Mouse (Mus musculus): Measurements from ENCODE around the gene Vill.

The Vill gene

DNA sequence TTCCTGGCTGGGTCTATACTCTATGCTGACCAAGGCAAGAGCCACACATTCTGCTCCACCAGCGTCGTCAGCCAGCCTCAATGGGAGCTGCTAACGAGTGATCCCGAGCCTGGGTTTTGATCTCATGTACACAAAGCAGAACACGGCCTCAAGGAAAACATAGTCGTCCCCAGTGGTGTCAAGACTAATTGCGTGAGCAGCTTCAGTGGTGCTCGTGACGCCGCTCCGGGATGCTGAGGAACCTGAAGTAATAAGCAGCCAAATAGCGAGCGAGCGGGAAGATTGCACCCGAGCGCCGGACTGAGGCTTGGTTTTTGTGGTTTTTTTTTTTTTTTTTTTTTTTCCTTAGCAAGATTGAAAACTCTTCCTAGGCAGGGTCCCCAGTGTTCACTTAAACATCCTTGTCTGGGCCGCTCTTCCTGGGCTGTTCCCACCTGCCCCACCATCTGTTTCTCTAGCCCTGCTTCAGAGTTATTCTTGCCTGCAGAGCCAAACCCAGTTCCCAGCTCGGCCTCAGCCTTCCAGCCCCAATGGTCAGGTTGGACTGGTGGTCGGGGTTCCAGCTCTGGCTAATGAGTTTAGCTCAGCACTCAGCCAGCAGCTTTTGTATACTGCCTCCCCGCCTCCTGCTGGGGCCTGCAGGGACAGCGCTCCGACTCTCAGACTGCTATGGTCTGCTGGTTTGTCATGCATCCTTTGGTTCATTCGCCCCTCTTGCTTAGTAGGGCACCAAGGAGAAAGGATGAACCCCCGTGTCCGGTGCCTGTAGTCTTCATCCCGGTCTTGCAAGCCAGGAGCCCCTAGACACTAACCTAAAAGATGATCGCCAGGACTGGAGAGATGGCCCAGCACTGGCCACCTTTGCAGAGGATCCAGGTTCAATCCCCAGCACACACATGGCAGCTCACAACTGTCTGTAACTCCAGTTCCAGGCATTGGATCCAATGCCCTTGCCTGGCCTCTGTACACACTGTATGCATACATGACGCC is 17.6 kb upstream of the Vill start:
- DNase-seq, result peak; percentile 27 to 34

DNA sequence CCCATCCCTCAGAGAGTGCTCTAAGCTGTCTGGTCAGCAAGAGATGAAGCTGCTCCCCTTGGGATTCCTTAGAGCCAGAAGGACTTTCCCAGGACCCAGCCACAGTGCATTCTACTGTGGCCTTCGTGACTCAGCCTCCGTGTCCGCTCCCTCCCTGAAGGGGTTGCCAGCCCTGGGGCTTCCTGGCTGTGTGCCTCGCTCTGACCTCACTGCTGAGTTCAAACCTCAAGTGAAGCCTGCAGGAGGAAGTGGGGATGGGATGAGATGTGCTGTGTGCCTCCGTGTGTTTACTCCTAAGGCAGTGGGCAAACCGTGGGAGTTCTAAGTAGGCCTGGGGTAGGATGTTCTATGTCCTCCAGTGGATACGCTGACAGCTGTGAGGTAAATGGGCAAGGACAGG is 16.7 kb upstream of the Vill start:
- DNase-seq, result peak; percentile 54 to 68

DNA sequence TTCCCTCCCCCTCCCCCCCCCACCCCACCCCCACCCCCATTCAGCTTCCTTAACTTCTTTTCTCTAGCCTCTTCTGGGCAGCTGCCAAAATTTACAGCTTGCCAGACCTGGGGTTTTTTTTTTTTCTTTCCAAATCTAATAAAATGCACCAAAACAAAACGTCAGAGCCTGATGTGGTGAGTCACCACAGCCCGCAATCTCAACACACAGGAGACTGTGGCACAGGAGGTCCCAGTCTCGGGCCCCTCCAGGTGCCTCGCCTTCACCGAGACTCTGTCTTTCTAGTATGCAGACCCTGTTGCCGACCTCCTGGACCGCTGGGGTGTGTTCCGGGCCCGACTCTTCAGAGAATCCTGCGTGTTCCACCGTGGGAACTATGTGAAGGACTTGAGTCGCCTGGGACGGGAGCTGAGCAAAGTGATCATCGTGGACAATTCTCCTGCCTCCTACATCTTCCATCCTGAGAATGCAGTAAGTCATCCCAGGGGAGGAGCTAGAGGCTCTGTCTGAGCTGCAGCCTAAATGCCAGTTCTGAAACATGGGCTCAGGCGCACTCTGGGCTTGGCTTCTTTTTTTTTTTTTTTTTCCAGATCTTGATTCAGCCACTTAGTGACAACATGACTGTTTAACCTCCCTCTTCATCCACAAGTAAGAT is 15.4 kb upstream of the Vill start:
- DNase-seq, result no peak

DNA sequence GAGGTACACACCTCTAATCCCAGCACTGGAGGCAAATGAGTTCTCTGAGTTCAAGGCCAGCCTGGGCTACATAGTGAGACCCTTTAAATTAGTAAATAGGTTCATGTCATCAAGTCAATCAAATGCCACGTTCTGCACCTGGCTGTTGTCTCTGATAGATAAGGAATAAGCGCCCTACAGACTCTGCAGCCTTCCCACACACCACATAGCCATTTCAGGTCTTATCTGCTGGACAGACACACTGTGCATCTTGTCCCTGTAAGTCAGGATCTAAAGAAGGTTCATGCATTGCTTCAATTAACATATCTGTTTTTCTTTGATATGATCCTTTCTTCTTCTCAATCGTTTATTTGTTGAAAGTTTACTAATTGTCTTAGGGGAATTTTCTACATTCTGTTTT is 14.0 kb upstream of the Vill start:
- no peak for DNase-seq

DNA sequence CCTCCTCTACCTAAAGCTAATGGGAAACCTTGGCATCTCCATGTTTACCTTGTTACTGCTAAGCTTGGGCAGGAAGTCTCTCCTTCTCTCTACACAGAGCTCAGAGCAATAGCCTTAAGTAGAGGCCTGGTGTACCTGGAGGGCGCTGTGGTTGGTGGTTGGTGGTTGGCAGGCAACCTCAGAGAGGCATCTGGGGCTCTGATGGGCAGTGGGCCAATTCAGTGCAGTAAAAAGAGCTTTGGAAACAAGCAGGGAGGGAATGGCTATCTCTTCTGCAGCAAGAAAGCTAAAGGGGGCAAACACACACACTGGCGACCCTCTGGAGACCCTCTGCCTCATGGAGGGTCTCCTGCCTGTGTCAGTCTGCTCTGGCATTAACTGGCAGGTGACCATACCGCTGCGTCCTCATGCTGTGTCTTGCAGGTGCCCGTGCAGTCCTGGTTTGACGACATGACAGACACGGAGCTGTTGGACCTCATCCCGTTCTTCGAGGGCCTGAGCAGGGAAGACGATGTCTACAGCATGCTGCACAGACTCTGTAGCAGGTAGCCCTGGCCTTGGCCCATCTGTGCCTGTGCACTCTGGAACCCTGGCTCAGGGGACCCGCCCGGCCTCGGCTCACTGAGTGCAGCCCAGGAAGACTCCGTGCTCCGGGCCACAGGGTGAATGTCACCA is 12.3 kb upstream of the Vill start:
- peak; percentile 49 to 67 for DNase-seq

DNA sequence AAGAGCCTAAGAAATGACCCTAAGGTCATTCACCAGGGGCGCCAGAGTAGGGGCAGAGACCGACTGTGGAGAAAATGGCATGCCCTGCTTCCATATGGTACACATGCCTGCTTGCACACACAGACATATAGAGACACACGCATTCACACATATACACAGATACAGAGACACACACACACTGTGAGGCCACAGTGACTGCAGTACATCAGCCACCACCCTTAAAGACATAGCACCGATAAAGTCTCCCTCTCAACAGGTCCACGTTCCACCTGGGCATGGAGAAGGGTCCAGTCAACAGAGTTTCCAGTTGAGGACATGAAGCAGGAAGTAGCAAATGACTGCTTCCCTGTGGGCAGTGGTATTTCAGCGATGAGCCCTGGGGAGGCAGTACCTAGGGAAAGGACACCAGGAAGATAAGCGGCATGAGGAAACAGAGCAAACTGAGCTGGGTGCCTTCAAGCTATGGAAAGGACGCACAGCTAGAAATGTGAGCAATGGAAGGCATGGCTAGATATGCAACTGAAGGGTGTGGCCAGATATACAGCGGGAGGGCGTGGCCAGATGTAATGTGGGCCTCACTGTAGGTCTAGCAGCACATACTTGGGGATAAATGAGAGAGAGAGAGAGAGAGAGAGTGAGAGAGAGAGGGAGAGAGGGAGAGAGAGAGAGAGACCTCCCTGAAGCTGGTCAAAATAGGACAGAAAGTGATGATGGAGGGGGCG is 4.2 kb upstream of the Vill start:
- no peak for DNase-seq

DNA sequence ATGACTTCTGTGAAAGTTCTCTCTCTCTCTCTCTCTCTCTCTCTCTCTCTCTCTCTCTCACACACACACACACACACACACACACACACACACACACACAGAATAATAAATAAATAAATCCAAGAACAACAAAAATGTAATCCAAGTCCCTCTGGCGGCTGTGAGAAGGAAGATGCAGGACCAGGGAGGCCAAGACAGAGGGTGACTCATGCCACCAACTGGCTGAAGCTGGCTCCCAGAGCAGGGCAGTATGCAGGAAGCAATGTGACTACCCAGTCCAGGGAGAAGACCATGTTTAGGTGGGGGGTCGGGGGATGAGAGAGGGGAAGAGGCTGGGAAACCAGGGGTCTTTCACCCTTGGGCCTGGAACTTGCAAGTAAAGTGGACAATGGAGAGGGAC is 1.4 kb upstream of the Vill start:
- no peak for DNase-seq

DNA sequence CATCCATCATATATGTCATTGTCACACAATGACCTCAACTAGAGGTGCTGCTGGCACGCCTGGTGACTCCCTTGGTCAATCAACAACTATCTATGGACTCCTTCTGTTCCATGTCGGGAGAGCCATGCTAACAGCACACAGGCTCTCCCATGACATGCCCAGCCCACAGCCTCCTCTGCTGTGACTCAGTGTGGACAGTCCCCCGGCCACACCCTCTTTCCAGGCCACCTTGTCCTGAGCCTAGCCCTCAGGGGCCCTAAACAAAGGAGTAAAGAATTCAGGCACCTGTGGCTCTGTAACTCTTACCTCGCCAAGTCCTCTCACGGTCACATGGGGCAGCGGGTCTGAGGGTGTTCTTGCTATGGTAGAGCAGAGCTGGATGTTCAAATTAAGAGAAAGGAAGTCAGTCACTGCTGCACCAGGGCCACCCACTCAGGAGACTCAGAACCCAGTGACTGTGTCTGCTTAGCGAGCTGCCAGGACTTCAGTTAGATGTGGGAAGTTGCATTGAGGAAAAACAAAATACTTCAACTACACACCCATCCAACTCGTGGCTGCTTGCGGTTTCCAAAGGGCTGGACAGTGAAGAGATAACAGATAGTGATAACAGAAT is 1.5 kb downstream of the Vill start:
- DNase-seq, result no peak

DNA sequence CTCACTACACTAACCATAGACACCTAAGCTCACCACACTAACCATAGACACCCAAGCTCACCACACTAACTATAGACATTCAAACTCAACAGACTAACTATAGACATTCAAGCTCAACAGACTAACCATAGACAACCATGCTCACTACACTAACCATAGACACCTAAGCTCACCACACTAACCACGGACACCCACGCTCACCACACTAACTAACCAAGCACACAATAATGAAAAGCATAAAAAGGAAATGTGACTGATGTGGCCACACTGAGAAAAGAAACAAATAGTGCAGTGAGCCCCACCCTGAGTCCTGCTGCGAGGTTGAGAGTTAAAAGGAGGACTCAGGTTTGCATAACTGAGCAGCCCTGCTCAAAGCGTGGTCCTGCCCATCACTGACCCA is 2.8 kb downstream of the Vill start:
- DNase-seq, result no peak

DNA sequence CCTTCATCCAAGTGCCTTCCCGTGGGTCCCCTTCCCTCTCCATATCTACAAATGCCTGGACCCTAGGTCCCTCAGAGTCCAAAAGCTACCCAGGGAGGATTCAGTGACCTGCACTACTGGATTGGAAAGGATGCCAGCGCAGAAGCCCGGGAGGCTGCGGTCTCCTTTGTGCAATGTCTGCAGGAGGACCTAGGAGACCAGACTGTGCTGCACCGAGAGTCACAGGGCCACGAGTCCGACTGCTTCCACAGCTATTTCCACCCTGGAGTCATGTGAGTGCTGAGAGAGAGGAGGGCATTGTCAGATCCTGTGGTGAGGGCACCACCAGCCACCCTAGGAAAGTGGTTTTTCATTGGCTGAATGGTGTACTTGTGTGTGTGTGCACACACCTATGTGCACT is 5.7 kb downstream of the Vill start:
- no peak for DNase-seq

DNA sequence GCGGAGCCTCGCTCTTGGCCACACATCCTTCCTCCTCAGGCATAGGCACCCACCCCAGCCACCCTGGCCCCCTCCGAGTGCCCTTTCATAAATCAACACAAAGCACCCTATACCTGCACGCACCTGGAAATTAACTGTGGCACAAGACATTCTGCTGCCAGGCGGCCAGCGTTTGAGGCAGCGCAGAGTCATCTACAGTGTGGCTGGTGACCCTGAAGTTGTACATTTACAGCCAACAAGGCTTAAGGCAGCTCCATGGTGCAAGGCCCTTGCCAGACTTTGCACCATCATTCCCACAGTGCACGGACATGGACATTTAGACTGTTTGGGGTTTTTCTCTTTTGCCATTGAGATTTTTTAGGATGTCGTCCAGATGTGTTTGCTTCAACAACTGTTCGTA is 8.1 kb downstream of the Vill start:
- no peak for DNase-seq

DNA sequence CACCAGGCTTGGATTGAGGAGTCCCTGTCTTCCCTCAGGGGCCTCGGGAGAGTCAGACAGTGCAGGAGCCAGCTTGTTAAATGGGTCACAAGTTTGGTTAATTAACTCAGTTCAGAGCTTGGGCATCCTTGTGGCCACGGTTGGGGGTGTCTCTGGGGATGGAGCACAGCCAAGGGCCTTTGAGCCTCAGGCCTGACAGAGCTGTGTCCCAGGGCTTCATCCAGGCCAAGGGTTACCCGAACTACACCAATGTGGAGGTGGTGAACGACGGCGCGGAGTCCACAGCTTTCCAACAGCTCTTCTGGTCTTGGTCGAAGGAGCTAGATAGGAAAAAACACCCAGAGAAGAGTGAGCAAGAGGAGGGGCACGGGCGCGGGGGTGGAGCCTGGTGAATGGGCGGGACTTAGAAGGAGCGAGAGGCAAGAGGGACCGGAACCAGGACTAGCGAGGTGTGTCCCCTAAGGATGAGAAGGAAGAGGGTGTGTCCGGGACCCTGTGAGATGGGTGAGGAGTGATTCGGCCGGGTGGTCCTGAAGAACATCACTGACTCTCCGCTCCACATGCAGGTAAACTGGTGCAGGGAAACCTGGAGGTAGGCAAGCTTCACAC is 10.6 kb downstream of the Vill start:
- DNase-seq, result no peak

DNA sequence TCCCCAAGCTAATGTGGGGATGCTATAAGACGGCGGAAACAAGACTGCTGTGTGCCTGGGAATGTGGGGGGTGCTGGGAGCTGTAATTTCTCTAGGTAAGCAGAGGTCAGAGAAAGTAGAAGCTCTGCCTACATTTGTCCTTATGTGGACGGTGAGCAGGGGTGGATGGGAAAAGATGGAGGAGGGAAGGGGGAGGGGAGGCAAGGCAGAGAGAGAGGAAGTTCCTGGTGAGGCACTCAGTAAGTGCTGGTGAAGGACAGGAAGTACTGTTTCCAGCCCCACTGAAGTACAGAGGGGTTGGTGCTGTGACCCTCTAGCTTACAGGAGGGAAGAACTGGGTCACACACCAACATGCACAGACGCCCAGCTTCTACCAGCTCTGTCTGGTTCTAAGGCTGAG is 11.7 kb downstream of the Vill start:
- DNase-seq, result no peak

DNA sequence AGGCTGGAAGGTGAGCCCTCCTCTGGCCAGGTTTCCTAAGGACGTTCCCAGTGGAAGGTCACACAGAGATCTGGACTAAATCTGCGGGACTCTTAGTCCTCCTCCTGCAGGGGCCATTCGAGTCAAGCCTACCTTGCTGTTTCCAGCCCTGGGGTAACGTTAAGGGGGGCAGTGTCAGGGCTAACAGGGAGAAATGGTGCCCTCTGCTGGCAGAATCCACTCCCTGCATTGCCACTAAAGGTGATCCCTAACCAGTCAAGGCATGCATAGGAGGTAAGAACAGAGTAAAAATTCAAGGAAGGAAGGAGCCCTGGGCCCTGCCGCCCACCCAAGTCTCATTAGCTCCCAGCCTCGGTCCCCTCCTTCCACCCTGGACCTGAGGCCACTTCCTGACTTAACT is 15.0 kb downstream of the Vill start:
- DNase-seq, result peak; percentile 83 to 88

DNA sequence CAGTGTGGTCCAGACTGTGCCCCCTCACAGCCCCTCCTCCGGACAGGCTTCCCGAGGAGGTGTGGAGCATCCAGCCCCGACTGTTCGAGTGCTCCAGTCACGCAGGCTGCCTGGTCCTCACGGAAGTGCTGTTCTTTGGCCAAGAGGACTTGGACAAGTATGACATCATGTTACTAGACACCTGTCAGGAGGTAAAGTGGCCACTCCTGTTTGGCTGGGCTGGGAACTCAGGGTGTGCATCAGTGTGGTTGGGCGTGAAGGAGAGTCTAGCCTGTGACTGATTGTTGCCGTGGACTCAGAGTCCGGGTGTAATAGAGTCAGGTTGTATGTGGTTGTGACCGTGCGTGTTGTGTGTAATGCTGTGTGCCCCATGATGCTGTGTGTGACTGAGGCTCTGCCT is 15.7 kb downstream of the Vill start:
- DNase-seq, result no peak

DNA sequence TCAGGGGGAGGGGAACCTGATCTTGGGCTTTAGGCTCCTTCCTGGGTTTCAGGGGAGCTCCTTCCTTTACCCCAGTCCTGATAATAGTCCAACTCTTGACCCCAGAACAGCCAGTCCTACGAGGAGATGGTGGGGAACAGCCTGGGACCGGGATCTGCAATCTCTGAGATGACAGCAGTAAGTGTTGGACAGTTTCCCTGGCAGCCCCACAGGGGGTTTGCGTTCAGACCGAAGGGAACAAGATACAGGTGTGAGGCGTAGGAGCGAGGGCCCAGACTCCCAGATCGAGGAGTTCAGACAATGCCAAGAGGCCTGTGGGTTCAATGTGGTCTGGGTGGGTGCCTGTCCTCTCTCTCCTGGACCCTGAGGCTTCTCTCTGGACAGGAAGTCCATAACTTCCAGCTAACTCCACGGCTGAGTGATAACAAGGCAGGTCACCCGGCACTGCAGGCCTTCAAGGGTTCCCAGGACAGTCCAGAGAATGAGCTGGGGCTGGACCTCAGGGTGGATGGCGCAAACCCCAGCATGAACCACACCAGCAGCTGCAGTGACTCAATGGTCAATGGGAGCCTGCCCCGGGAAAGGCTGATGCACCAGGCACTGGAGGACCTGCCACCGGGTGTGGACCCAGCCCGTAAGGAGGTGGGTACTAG is 17.7 kb downstream of the Vill start:
- no peak for DNase-seq

DNA sequence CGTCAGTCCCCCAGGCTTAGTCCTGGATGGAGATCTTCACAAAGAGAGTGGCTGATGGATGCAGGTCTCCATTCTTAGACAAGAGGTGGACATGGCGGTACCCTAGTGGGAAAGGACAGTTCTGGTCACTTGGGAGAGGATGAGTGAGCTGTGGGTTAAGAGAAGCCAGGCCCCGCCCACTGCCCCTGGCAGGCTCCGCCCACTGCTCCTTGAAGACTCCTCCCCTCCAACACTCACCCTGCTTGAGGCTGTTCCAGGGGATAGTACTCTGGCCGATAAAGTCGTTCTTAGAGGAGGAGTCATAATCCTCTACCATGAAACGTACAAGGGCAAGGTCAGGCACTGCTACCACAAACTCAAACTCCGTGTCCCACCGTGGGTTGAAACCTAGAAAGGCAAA is 19.2 kb downstream of the Vill start:
- DNase-seq, result no peak

DNA sequence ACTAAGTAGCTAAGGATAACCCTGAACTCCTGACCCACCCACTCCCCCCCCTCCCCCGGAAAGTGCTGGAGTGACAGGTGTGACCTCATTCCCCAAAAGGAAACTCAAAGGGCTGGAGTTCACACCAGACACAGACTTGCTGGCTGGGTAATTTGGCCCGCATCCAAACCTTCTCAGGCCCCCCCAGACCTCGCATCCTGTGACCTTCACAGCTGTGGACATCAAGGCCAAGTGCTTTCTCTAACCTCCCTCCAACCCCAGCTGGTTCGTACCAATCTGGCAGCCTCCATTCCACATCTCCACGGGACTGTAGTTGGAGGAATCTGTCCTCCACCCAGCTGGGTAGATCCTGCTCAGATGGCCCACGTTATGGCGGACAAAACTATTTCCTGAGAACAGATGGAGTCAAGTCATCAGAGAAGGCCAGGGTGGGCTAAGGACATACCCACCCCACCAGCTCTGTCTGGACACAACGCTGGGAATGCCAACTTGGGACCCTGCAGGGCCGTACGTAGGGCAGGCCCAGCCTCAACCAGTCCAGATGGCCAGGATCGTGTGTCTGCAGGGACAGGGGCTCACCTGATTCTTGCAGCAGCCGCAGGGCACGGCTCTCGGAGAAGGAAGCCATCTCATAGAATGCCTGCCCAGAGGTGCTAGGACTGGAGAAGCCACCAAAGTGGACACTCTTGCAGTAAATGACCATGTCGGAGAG is 20.8 kb downstream of the Vill start:
- no peak for DNase-seq

DNA sequence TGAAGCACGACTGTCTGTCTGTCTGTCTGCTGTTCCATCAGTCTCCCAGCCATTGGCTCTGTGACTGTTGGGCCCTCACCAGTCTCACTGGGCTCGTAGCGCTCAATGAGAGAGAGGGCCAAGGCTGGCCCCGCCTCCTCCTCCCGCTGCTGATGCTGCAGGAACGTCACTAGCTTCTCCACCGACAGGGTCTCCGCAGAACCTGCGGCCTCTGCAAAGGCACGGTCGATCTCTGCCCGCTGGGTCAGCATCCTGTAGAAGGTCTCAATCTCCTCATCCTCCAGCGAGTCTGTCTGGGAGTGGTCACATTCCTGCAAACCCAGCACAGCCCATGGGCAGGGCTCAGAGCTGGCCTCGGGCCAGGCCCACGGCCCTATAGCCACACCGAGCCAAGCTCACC is 23.1 kb downstream of the Vill start:
- DNase-seq, result no peak

DNA sequence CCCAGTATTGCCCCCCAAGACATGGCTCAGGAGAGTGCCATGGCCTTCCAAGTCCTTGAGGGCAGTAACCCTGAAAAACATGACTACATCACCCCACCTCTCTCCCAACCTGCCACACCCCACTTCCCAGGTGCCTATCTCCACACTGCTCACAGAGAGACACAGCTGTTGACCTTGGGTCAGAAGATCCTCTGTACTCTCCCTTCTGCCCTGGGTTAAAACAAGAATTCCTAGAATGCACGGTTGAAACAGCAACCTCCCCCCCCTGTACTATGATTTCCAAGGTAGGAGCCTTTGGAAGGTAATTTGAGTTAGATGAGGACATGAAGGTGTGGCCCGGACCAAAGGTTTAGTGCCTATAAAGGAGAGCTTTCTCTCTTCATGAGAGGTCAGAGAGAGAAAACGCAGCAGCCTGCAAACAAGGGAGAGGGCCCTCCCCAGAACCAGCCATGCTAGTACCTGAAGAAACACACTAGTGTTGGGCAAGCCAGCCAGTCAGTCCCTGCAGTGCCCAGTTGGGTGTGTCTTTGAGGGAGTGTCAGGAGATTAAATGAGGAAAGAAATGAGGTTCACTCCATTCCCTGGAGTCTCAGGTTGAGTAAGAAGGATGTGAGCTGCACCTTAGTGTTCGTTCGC is 27.6 kb downstream of the Vill start:
- DNase-seq, result no peak
